Mouse (Mus musculus) cerebellum, adult 8-10 months (tissue): ENCODE measurements around the gene Ndp.

Source experiments
- DNase-seq: peaks from one replicate; pipeline ENCODE4 v3.0.0; 2022

Gene Ndp

GRCm38 (mm10) chrX:16911241-16911873, at the start of gene Ndp:
Ndp (minus strand) TSS chrX:16911774.
- peak; percentile 33 for DNase-seq

GRCm38 (mm10) chrX:16954767-16955166, 43.2 kb upstream of the Ndp start:
- no peak for DNase-seq

GRCm38 (mm10) chrX:16918006-16918405, 6.4 kb upstream of the Ndp start:
- no peak for DNase-seq

GRCm38 (mm10) chrX:16913118-16913517, 1.5 kb upstream of the Ndp start:
- peak; percentile 57 for DNase-seq

- no peak for DNase-seq
Measured at GRCm38 (mm10) chrX:16911911-16912310, 337 bp upstream of the Ndp start.

- peak; percentile 46 for DNase-seq
Measured at GRCm38 (mm10) chrX:16910211-16911095, 1.1 kb downstream of the Ndp start.

- no peak for DNase-seq
Measured at GRCm38 (mm10) chrX:16908652-16909051, 2.9 kb downstream of the Ndp start.

GRCm38 (mm10) chrX:16907554-16907953, 4.0 kb downstream of the Ndp start:
- DNase-seq, result no peak

- DNase-seq, result peak; percentile 49
Measured at GRCm38 (mm10) chrX:16894377-16895175, 17.0 kb downstream of the Ndp start.

- no peak for DNase-seq
Measured at GRCm38 (mm10) chrX:16867640-16868314, 43.8 kb downstream of the Ndp start.

- no peak for DNase-seq
Measured at GRCm38 (mm10) chrX:16860244-16860643, 51.3 kb downstream of the Ndp start.

GRCm38 (mm10) chrX:16846034-16846433, 65.5 kb downstream of the Ndp start:
- DNase-seq, result no peak

GRCm38 (mm10) chrX:16841443-16841842, 70.1 kb downstream of the Ndp start:
- DNase-seq, result no peak

- no peak for DNase-seq
Measured at GRCm38 (mm10) chrX:16837293-16837692, 74.3 kb downstream of the Ndp start.

GRCm38 (mm10) chrX:16836488-16837082, 75.0 kb downstream of the Ndp start:
- no peak for DNase-seq
